7 mouse cellular contexts compared by ENCODE assay signal in genomic region chr8:70158069-70158853, GRCm38 (mm10). TPM values are rescaled to one million over a fixed set of nuclear protein-coding genes. Genes with fewer than 3 reads are reported as not detected.
DNase-seq lines count a peak whose midpoint lies in the region; ATAC-seq lines count a peak whose summit lies in the region.

No protein-coding gene starts in this region.

- DNase-seq in ZHBTc4 (ENCODE audit: low read depth, low spot score): peak; percentile 90
- DNase-seq in cerebellum, postnatal 36 days: peak; percentile 30 to 47
- peak; percentile 34 for DNase-seq in gastrocnemius, adult 18-20 months (ENCODE audit: low spot score)
- DNase-seq in left cerebral cortex, postnatal 4 days: peak; percentile 69
- peak; percentile 99 for DNase-seq in midbrain, embryonic 11.5 days (ENCODE audit: low spot score, missing footprints)
- DNase-seq in right cerebral cortex, postnatal 4 days: peak; percentile 71

- H3K9me3 ChIP-seq in hindbrain, embryonic 15.5 days: no peaks in the 10 kb centered on the region
- H3K9me3 ChIP-seq in midbrain, embryonic 11.5 days (ENCODE audit: control insufficient read depth, low read length): no peaks in the 10 kb centered on the region

- peak; percentile 95 for ATAC-seq in hindbrain, embryonic 15.5 days (ENCODE audit: low FRiP score, low read depth)
- peak; percentile 95 for ATAC-seq in midbrain, embryonic 11.5 days (ENCODE audit: low FRiP score)

- peaks cover 12% of the 10 kb centered on the region for H3K4me1 ChIP-seq in hindbrain, embryonic 15.5 days (replicated peaks)
- no peaks in the 10 kb centered on the region for H3K4me1 ChIP-seq in midbrain, embryonic 11.5 days (ENCODE audit: control insufficient read depth, insufficient read depth, low read length)

- WGBS in hindbrain, embryonic 15.5 days: 16% methylated on average over 32 of the region's 40 CpGs
- WGBS in midbrain, embryonic 11.5 days: 12% methylated on average over 40 of the region's 40 CpGs

- 0 out of 2 replicates have a peak, but pooled peaks cover 2% of the 10 kb centered on the region for H3K27me3 ChIP-seq in hindbrain, embryonic 15.5 days
- no peaks in the 10 kb centered on the region for H3K27me3 ChIP-seq in midbrain, embryonic 11.5 days (ENCODE audit: control insufficient read depth, insufficient read depth, low read length)

- H3K36me3 ChIP-seq in hindbrain, embryonic 15.5 days: no peaks in the 10 kb centered on the region
- no peaks in the 10 kb centered on the region for H3K36me3 ChIP-seq in midbrain, embryonic 11.5 days (ENCODE audit: control insufficient read depth, insufficient read depth, low read length)

- H3K9ac ChIP-seq in hindbrain, embryonic 15.5 days: peak overlapping the region; percentile 59
- H3K9ac ChIP-seq in midbrain, embryonic 11.5 days (ENCODE audit: low read length): peak overlapping the region; percentile 71

- intact Hi-C loops in left cerebral cortex, postnatal 4 days (cut with DNase I): no loop called here

- peak overlapping the region; percentile 11; the same call in 1 of the 2 replicates for H3K27ac ChIP-seq in hindbrain, embryonic 15.5 days (replicated peaks)
- no peak overlapping the region for H3K27ac ChIP-seq in midbrain, embryonic 11.5 days (ENCODE audit: low read depth, low read length)

- peak overlapping the region; percentile 50 for H3K4me3 ChIP-seq in hindbrain, embryonic 15.5 days
- peak overlapping the region; percentile 46 for H3K4me3 ChIP-seq in midbrain, embryonic 11.5 days (ENCODE audit: low read depth, low read length)

- peak overlapping the region; percentile 79 for H3K4me2 ChIP-seq in hindbrain, embryonic 15.5 days
- peak overlapping the region; percentile 78 for H3K4me2 ChIP-seq in midbrain, embryonic 11.5 days

RNA-seq across cellular contexts. Expression of gene Tmem161a, which starts 13.9 kb away (rescaled TPM):
- 10 to 100 TPM; 75.2 to 88.4 TPM for total RNA-seq in gastrocnemius, adult 18-20 months (2021)
- 47.3 and 53.1 TPM in 2 replicates for polyA plus RNA-seq in hindbrain, embryonic 15.5 days (2015; fragmentation: Nextera tagmentation; extraction: Ambion mirVana)
- 10 to 100 TPM; 48.3 to 56.0 TPM for total RNA-seq in left cerebral cortex, postnatal 4 days (2021)
- polyA plus RNA-seq in midbrain, embryonic 11.5 days (2014; fragmentation: Nextera tagmentation; extraction: Ambion mirVana): 28.6 and 33.3 TPM in 2 replicates

RNA-seq across cellular contexts. Expression of gene Mef2b, which starts 18.8 kb away (rescaled TPM):
- under 1 TPM; 0.23 to 0.28 TPM for total RNA-seq in gastrocnemius, adult 18-20 months (2021)
- 0.48 and 0.80 TPM in 2 replicates for polyA plus RNA-seq in hindbrain, embryonic 15.5 days (2015; fragmentation: Nextera tagmentation; extraction: Ambion mirVana)
- under 1 TPM; 0.72 to 0.94 TPM for total RNA-seq in left cerebral cortex, postnatal 4 days (2021)
- polyA plus RNA-seq in midbrain, embryonic 11.5 days (2014; fragmentation: Nextera tagmentation; extraction: Ambion mirVana): 0.23 and 0.40 TPM in 2 replicates

RNA-seq across cellular contexts. Expression of gene Borcs8, which starts 19.0 kb away (rescaled TPM):
- total RNA-seq in gastrocnemius, adult 18-20 months (2021): 10 to 100 TPM; 13.4 to 15.0 TPM
- polyA plus RNA-seq in hindbrain, embryonic 15.5 days (2015; fragmentation: Nextera tagmentation; extraction: Ambion mirVana): 54.6 and 55.1 TPM in 2 replicates
- total RNA-seq in left cerebral cortex, postnatal 4 days (2021): 10 to 100 TPM; 42.2 to 44.7 TPM
- polyA plus RNA-seq in midbrain, embryonic 11.5 days (2014; fragmentation: Nextera tagmentation; extraction: Ambion mirVana): 37.4 and 41.3 TPM in 2 replicates

RNA-seq across cellular contexts. Expression of gene Rfxank, which starts 19.3 kb away (rescaled TPM):
- total RNA-seq in gastrocnemius, adult 18-20 months (2021): 1 to 10 TPM; 7.4 to 9.1 TPM
- 13.0 and 13.6 TPM in 2 replicates for polyA plus RNA-seq in hindbrain, embryonic 15.5 days (2015; fragmentation: Nextera tagmentation; extraction: Ambion mirVana)
- total RNA-seq in left cerebral cortex, postnatal 4 days (2021): 10 to 100 TPM; 11.7 to 14.6 TPM
- 10.8 and 11.7 TPM in 2 replicates for polyA plus RNA-seq in midbrain, embryonic 11.5 days (2014; fragmentation: Nextera tagmentation; extraction: Ambion mirVana)

RNA-seq across cellular contexts. Expression of gene Nr2c2ap, which starts 27.1 kb away (rescaled TPM):
- 1 to 10 TPM; 4.5 to 4.9 TPM for total RNA-seq in gastrocnemius, adult 18-20 months (2021)
- 38.3 and 42.8 TPM in 2 replicates for polyA plus RNA-seq in hindbrain, embryonic 15.5 days (2015; fragmentation: Nextera tagmentation; extraction: Ambion mirVana)
- total RNA-seq in left cerebral cortex, postnatal 4 days (2021): 10 to 100 TPM; 33.0 to 34.5 TPM
- 14.3 and 16.9 TPM in 2 replicates for polyA plus RNA-seq in midbrain, embryonic 11.5 days (2014; fragmentation: Nextera tagmentation; extraction: Ambion mirVana)

Comparison
In these comparisons a context has a peak if more than half of its experiments do, and no peak if none do; other contexts are left out.
1. DNase-seq: peak in every context shown above with its lines; median percentile 99 in midbrain, embryonic 11.5 days; 90 in ZHBTc4; 71 in right cerebral cortex, postnatal 4 days; 69 in left cerebral cortex, postnatal 4 days; 38 in cerebellum, postnatal 36 days; 34 in gastrocnemius, adult 18-20 months.